Mouse (Mus musculus) liver, postnatal 0 days (tissue): ENCODE results near the gene Degs2. TPM values are rescaled to one million over a fixed set of nuclear protein-coding genes. Genes with fewer than 3 reads are reported as not detected.

Experiments
- ATAC-seq: fragments of 200-750 bp; cut with Nextera tagmentation; 2 replicates; pipeline ENCODE4 v1.8.0; 2017; ENCODE audit warnings: mild to moderate bottlenecking, moderate library complexity
- DNase-seq: peaks from one replicate; pipeline ENCODE4 v3.0.0-alpha.2; 2016
- H3K27ac ChIP-seq: fragments of 300-500 bp; sonication (generic); 2 replicates; pipeline ENCODE4 v1.5.1; 2014; ENCODE audit warnings: antibody characterized with exemption, moderate library complexity, mild to moderate bottlenecking, low read depth
- H3K27me3 ChIP-seq: fragments of 300-500 bp; sonication (generic); 2 replicates; pipeline ENCODE4 v1.6.1; 2014; ENCODE audit warnings: low read length, control low read depth, mixed read lengths; ENCODE audit not compliant: insufficient read depth
- H3K36me3 ChIP-seq: fragments of 300-500 bp; sonication (generic); replicated peaks from 2 replicates; pipeline ENCODE4 v1.6.1; 2014; ENCODE audit warnings: mild to moderate bottlenecking, control low read depth, low read length, moderate library complexity, mixed read lengths; ENCODE audit not compliant: insufficient read depth
- H3K4me1 ChIP-seq: fragments of 300-500 bp; sonication (generic); 2 replicates; pipeline ENCODE4 v1.6.1; 2014; ENCODE audit warnings: antibody characterized with exemption, mild to moderate bottlenecking, control low read depth; ENCODE audit not compliant: insufficient read depth
- H3K4me2 ChIP-seq: fragments of 300-500 bp; sonication (generic); 2 replicates; pipeline ENCODE4 v1.6.1; 2014; ENCODE audit warnings: low read depth, mild to moderate bottlenecking, low read length, moderate library complexity, mixed read lengths
- H3K4me3 ChIP-seq: fragments of 300-500 bp; sonication (generic); 2 replicates; pipeline ENCODE4 v1.5.1; 2014; ENCODE audit warnings: low read depth, low read length
- H3K9ac ChIP-seq: fragments of 300-500 bp; sonication (generic); replicated peaks from 2 replicates; pipeline ENCODE4 v1.6.1; 2014; ENCODE audit warnings: mild to moderate bottlenecking, moderate library complexity
- H3K9me3 ChIP-seq: fragments of 300-500 bp; sonication (generic); 2 replicates; pipeline ENCODE4 v1.6.1; 2016; ENCODE audit warnings: mild to moderate bottlenecking, control low read depth, low read length, mixed read lengths
- CTCF ChIP-seq: sonication (generic); IDR thresholded peaks from 2 replicates; pipeline ENCODE4 v1.5.1; 2016; ENCODE audit warnings: antibody characterized with exemption, low read depth
- EP300 ChIP-seq: IDR thresholded peaks from 2 replicates; pipeline ENCODE4 v1.6.1; 2016; ENCODE audit warnings: antibody characterized with exemption, low read depth, mild to moderate bottlenecking
- WGBS: fragments of 180-500 bp; shearing (Covaris S2); extraction: QIAGEN DNeasy Blood & Tissue Kit; methylation state at CpG from one replicate; pipeline ENCODE4 v1.1.7; 2014; ENCODE audit not compliant: insufficient replicate concordance; 5-methylcytosine and 5-hydroxymethylcytosine counted together
- polyA plus RNA-seq: library from polyadenylated mRNA; unstranded; fragments of >200 nt; fragmentation: Nextera tagmentation; extraction: Ambion mirVana; gene quantifications from 2 replicates; pipeline ENCODE4 v1.2.1, GENCODE M21; 2015

Gene Degs2
- 0.13 TPM in 2 replicates for polyA plus RNA-seq

DNA sequence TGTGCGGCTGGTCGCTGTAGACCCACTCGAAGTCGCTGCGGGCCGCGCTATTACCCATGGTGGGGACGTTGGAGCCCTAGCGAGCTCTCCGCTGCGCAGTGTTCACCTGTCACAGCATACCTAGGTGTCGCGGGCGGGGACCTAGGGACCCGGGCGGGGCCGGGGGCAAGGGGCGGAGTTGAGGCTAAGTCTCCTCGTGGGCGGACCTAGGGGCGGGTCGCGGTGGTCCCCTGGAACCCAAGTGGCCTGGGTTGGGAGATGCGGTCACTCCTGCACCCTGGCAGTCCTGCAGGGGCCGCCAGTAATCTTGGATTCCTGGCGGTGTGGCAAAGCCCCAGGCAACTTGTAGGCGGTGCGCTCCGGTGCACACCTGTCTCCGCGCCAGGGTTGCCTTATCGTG lies at the start of gene Degs2:
Degs2 (minus strand) TSS at position 131 of the 400 bp plus-strand sequence.
- no peak; the same call in 1 of the 2 replicates for ATAC-seq
- WGBS: 3% methylated on average over 32 of the region's 32 CpGs
- Histone ChIP-seq H3K4me2 (peak within 1 kb of the TSS; percentile 45), H3K36me3 (no peaks in the 10 kb centered on the region), H3K9me3 (no peaks in the 10 kb centered on the region), H3K4me3 (no peak within 1 kb of the TSS), H3K9ac (no peak within 1 kb of the TSS), H3K27me3 (peaks cover 21% of the 10 kb centered on the region), H3K27ac (no peak within 1 kb of the TSS), H3K4me1 (peaks cover 5% of the 10 kb centered on the region; the same call in 1 of the 2 replicates)
- TF ChIP-seq EP300: no peak
- 0 out of 2 replicates have a peak, but pooled peaks have one; percentile 14 for TF ChIP-seq CTCF
- DNase-seq: no peak

DNA sequence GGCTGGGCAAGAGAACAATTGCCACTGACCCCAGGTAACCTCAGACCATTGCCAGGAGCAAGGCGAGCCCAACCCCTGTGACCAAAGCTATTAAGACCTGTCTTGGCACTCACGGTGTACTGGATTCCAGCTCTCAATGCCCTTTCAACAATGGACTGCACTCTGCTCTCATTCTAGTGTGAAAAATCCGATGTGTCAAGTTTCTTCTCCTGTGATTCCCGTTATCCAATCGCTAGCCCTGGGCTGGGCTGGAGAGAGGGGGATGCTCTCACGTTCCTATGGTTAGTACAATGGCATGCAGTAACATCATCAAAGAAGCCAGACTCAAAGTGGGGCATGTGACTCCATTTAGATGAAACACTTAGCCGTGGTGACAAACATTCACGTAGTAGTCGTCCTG lies 49.7 kb upstream of the Degs2 start:
- Histone ChIP-seq H3K4me1 (no peaks in the 10 kb centered on the region), H3K9me3 (no peaks in the 10 kb centered on the region), H3K27me3 (no peaks in the 10 kb centered on the region), H3K36me3 (no peaks in the 10 kb centered on the region), H3K4me2 (no peak overlapping the region), H3K4me3 (no peak overlapping the region), H3K9ac (no peak overlapping the region), H3K27ac (no peak overlapping the region)
- WGBS: 70% methylated on average over 9 of the region's 9 CpGs
- TF ChIP-seq EP300 (no peak), CTCF (no peak)
- ATAC-seq (no peak), DNase-seq (no peak)

DNA sequence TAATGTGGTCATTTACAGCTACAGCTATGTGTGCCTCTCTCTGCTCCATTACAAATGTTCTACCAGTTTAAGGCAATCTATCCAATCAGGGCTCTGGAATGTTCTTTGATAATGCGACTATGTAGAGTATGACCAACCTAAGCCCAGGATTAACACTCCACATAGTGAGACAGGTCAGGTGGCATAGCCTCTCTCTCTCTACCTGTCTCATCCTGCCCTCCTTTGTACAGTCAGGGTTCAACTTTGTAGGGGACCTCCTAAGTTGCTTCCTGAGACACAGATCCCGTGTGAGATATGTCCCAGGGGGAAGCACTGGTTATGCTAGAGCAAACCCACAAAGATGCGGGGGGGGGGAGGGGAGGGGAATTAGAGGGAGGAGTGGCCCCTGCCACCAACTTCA lies 48.1 kb upstream of the Degs2 start:
- H3K27me3 ChIP-seq: no peaks in the 10 kb centered on the region
- TF ChIP-seq CTCF (no peak), EP300 (no peak)
- DNase-seq (no peak), ATAC-seq (no peak)
- H3K36me3 ChIP-seq: no peaks in the 10 kb centered on the region
- 38% methylated on average over 3 of the region's 3 CpGs for WGBS
- H3K4me2 ChIP-seq: no peak overlapping the region
- no peaks in the 10 kb centered on the region for H3K4me1 ChIP-seq
- H3K27ac ChIP-seq: no peak overlapping the region
- no peak overlapping the region for H3K4me3 ChIP-seq
- no peaks in the 10 kb centered on the region for H3K9me3 ChIP-seq
- no peak overlapping the region for H3K9ac ChIP-seq

DNA sequence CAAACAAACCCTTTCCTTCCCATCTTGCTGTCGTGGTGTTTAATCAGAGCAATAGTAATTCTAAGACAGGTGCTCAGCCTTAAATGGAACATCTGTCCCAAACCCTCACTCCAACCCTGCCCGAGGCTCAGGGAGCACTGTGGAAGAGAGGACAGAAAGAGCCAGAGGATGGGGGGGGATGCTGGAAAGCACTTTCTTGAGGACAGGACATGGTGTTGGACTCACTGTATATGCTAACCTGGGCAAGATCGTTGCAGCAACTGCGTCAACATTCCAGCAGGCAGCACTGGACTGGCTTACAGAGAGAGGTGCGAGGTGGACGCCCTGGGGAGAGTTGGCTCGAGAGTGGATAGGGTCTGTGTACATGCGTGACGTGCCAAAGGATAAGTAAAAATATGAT lies 47.3 kb upstream of the Degs2 start:
- no peaks in the 10 kb centered on the region for H3K27me3 ChIP-seq
- 76% methylated on average over 9 of the region's 9 CpGs for WGBS
- H3K4me2 ChIP-seq: no peak overlapping the region
- H3K4me1 ChIP-seq: no peaks in the 10 kb centered on the region
- DNase-seq (no peak), ATAC-seq (no peak)
- TF ChIP-seq EP300 (no peak), CTCF (no peak)
- no peak overlapping the region for H3K27ac ChIP-seq
- H3K4me3 ChIP-seq: no peak overlapping the region
- no peak overlapping the region for H3K9ac ChIP-seq
- H3K36me3 ChIP-seq: no peaks in the 10 kb centered on the region
- H3K9me3 ChIP-seq: no peaks in the 10 kb centered on the region

DNA sequence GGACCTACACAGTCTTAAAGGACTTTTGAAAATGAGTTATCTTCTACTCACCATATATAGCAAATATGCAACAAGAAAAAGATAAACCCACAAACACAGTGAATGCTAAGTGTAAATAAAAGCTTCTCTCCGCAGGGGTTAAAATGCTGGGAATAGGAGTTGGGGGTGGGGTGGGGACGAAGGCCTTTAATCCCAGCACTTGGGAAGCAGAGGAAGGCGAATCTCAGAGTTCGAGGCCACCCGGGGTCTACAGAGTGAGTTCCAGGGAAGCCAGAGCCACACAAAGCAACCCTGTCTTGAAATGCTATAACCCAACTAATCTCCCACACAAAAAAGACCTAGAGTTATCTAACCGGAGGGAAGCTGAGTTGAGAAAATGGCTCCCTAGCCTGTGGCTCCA lies 46.9 kb upstream of the Degs2 start:
- H3K36me3 ChIP-seq: no peaks in the 10 kb centered on the region
- no peak overlapping the region for H3K9ac ChIP-seq
- H3K27ac ChIP-seq: no peak overlapping the region
- H3K4me3 ChIP-seq: no peak overlapping the region
- TF ChIP-seq CTCF: no peak
- no peak for TF ChIP-seq EP300
- 72% methylated on average over 6 of the region's 6 CpGs for WGBS
- DNase-seq (peak; percentile 8), ATAC-seq (no peak)
- no peaks in the 10 kb centered on the region for H3K4me1 ChIP-seq
- H3K4me2 ChIP-seq: no peak overlapping the region
- H3K27me3 ChIP-seq: no peaks in the 10 kb centered on the region
- H3K9me3 ChIP-seq: no peaks in the 10 kb centered on the region

DNA sequence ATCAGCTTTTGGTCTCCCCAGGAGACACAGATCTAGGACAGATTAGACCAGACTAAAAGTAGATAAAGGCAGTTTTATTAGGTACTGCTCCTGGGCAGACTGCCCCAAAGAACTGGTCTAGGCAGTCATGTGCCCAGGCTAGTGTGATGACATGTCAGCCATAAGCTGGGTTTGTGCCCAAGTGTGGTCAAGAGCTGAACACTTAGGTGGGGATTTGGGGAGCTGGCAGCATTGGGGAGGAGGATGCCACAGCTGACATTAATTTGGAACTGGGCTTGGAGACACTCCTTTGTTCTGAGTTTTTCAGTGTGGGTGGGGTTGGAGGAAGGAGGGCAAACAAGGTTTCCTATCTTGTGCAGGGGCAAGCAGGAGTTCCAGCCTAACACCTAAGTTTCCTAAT lies 43.9 kb upstream of the Degs2 start:
- H3K9me3 ChIP-seq: no peaks in the 10 kb centered on the region
- DNase-seq: no peak
- no peak overlapping the region for H3K9ac ChIP-seq
- ATAC-seq: no peak
- no peak overlapping the region for H3K27ac ChIP-seq
- H3K36me3 ChIP-seq: no peaks in the 10 kb centered on the region
- H3K4me2 ChIP-seq: no peak overlapping the region
- H3K4me3 ChIP-seq: no peak overlapping the region
- H3K4me1 ChIP-seq: no peaks in the 10 kb centered on the region
- H3K27me3 ChIP-seq: no peaks in the 10 kb centered on the region
- no peak for TF ChIP-seq CTCF
- no peak for TF ChIP-seq EP300

DNA sequence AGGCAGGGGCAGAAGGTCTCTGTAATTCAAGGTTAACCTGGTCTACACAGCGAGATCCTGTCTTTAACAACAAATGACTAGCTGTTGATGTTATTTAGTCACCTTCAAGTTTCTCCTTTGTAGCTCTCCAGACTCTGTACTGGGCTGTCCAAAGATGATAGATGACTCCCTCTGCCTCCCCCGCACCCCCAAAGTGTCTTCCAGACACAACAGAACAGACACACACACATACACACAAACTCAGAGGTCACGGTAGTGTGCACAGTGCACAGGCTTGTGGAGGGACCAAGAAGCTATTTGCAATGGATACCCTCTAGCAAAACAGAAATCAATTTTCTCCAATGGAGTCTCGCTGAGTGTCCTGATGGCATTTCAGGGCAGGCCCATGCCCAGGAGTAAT lies 40.1 kb upstream of the Degs2 start:
- no peaks in the 10 kb centered on the region for H3K4me1 ChIP-seq
- H3K9ac ChIP-seq: no peak overlapping the region
- H3K4me2 ChIP-seq: no peak overlapping the region
- H3K27ac ChIP-seq: no peak overlapping the region
- H3K36me3 ChIP-seq: no peaks in the 10 kb centered on the region
- no peaks in the 10 kb centered on the region for H3K27me3 ChIP-seq
- WGBS: 70% methylated on average over 4 of the region's 4 CpGs
- DNase-seq (no peak), ATAC-seq (no peak)
- no peak for TF ChIP-seq CTCF
- TF ChIP-seq EP300: no peak
- no peaks in the 10 kb centered on the region for H3K9me3 ChIP-seq
- no peak overlapping the region for H3K4me3 ChIP-seq
